Comparison of ENCODE assay signal across 8 mouse cellular contexts in the genomic region with DNA sequence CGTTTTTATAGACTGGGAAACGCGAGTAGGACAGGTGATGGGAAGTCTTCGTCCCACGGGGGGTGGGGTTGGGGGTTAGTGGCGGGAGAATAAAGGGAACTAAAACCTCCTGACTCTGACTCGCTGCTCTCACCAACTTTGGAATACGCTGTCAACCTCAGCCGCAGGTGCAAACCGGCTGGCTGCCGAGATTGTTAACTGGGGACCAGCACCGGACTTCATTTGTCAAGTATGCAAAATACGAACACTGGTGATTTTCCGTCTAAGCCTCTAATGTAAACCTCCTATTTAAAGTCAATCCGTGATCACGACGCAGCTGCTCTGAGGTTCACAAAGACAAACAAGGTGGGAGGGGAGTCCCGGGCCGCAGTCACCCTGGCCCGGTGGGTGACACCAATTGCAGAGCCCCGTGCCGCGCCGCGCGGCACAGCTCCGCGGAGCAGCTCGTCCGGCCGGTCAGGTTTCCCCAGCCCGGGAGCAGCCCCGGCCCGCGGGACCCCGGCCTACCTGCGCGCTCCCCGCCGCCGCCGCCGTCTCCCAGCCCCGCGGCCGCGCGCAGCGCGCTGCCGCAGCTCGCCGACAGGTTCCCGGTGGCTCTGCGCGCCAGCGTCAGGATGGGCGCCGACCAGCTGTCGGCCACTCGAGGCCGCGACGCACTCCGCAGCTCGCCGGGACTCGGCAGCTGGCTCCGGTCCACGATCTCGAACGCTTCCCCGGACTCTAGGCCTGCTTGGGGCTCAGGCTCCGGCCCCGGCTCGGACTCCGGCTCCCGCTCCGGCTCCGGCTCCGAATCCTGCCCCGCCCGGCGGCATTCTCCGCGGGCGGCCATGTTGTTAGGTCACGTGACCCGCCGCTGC. TPM values are rescaled to one million over a fixed set of nuclear protein-coding genes. Genes with fewer than 3 reads are reported as not detected.
DNase-seq lines count a peak whose midpoint lies in the region; ATAC-seq and TF ChIP-seq lines count a peak whose summit lies in the region.

TSS of gene Rufy1 (minus strand) at position 849 of the 857 bp plus-strand sequence.

- no peaks in the 10 kb centered on the region for H3K27me3 ChIP-seq in embryonic facial prominence, embryonic 15.5 days
- H3K27me3 ChIP-seq in limb, embryonic 14.5 days (ENCODE audit: control insufficient read depth, insufficient read depth, low read length), result no peaks in the 10 kb centered on the region
- H3K27me3 ChIP-seq in midbrain, embryonic 16.5 days (ENCODE audit: control insufficient read depth, insufficient read depth, low read depth, low read length), result no peaks in the 10 kb centered on the region; the same call in 1 of the 2 replicates
- no peaks in the 10 kb centered on the region for H3K27me3 ChIP-seq in spleen, adult 2 months (ENCODE audit: control insufficient read depth, insufficient read depth, low read length)

- H3K27ac ChIP-seq in bone marrow, adult 2 months (ENCODE audit: control insufficient read depth, insufficient read depth, low read depth, low read length, poor library complexity), result peak within 1 kb of the TSS; percentile 99
- peak within 1 kb of the TSS; percentile 95 for H3K27ac ChIP-seq in embryonic facial prominence, embryonic 15.5 days (replicated peaks)
- H3K27ac ChIP-seq in limb, embryonic 14.5 days (replicated peaks; ENCODE audit: low read depth, low read length), result peak within 1 kb of the TSS; percentile 95
- H3K27ac ChIP-seq in midbrain, embryonic 16.5 days (ENCODE audit: low read length), result peak within 1 kb of the TSS; percentile 98
- H3K27ac ChIP-seq in spleen, adult 2 months (ENCODE audit: insufficient read depth, low read length), result peak within 1 kb of the TSS; percentile 98

- under 1% methylated on average over 90 of the region's 90 CpGs for whole genome bisulfite sequencing in bone marrow, adult 2 months
- whole genome bisulfite sequencing in embryonic facial prominence, embryonic 15.5 days, result under 1% methylated on average over 90 of the region's 90 CpGs
- WGBS in limb, embryonic 14.5 days, result under 1% methylated on average over 74 of the region's 90 CpGs
- WGBS in midbrain, embryonic 16.5 days, result under 1% methylated on average over 90 of the region's 90 CpGs
- under 1% methylated on average over 81 of the region's 90 CpGs for WGBS in spleen, adult 2 months

- H3K4me2 ChIP-seq in embryonic facial prominence, embryonic 15.5 days (replicated peaks), result peak within 1 kb of the TSS; percentile 63
- H3K4me2 ChIP-seq in limb, embryonic 14.5 days (replicated peaks; ENCODE audit: low read depth, low read length, severe bottlenecking), result peak within 1 kb of the TSS; percentile 73
- H3K4me2 ChIP-seq in midbrain, embryonic 16.5 days (ENCODE audit: low read length), result peak within 1 kb of the TSS; percentile 54

- H3K9ac ChIP-seq in embryonic facial prominence, embryonic 15.5 days, result peak within 1 kb of the TSS; percentile 72
- H3K9ac ChIP-seq in limb, embryonic 14.5 days (ENCODE audit: low read depth, low read length, severe bottlenecking), result peak within 1 kb of the TSS; percentile 91
- H3K9ac ChIP-seq in midbrain, embryonic 16.5 days (ENCODE audit: low read depth, low read length), result peak within 1 kb of the TSS; percentile 85

- DNase-seq in A20 (ENCODE audit: low read depth, low spot score), result peak; percentile 97
- peak; percentile 83 to 88 for DNase-seq in heart, adult 9 months (ENCODE audit: low spot score in 2 of 2)
- peak; percentile 89 for DNase-seq in kidney, adult 9 months
- DNase-seq in limb, embryonic 14.5 days (ENCODE audit: low spot score), result peak; percentile 86
- DNase-seq in spleen, adult 2 months (ENCODE audit: low read depth in 1 of 2, low spot score in 2 of 2), result peak; percentile 45 to 75

- H3K4me3 ChIP-seq in bone marrow, adult 2 months (replicated peaks; ENCODE audit: control insufficient read depth, low read depth, low read length), result peak within 1 kb of the TSS; percentile 82
- H3K4me3 ChIP-seq in embryonic facial prominence, embryonic 15.5 days (replicated peaks), result peak within 1 kb of the TSS; percentile 72
- peak within 1 kb of the TSS; percentile 80 for H3K4me3 ChIP-seq in limb, embryonic 14.5 days (replicated peaks; ENCODE audit: low read length)
- peak within 1 kb of the TSS; percentile 91 for H3K4me3 ChIP-seq in midbrain, embryonic 16.5 days (ENCODE audit: low read depth, low read length)
- peak within 1 kb of the TSS; percentile 75 for H3K4me3 ChIP-seq in spleen, adult 2 months (ENCODE audit: extremely low read depth, insufficient read depth, insufficient read length)

- TF ChIP-seq POLR2A in bone marrow, adult 2 months (IDR thresholded peaks at IDR 0.05; ENCODE audit: borderline replicate concordance, control insufficient read depth, low read depth, low read length), result peak; percentile 67; the same call in 1 of the 2 replicates
- TF ChIP-seq POLR2A in limb, embryonic 14.5 days (IDR thresholded peaks at IDR 0.05; ENCODE audit: borderline replicate concordance, extremely low read depth, insufficient read depth, insufficient read length), result peak; percentile 42; the same call in 1 of the 2 replicates
- TF ChIP-seq POLR2A in spleen, adult 2 months (IDR thresholded peaks at IDR 0.05; ENCODE audit: low read depth, low read length), result peak; percentile 79

- no peaks in the 10 kb centered on the region for H3K36me3 ChIP-seq in embryonic facial prominence, embryonic 15.5 days
- H3K36me3 ChIP-seq in limb, embryonic 14.5 days (ENCODE audit: control insufficient read depth, insufficient read depth, low read length), result no peaks in the 10 kb centered on the region
- H3K36me3 ChIP-seq in midbrain, embryonic 16.5 days (ENCODE audit: control insufficient read depth, insufficient read depth, low read length), result no peaks in the 10 kb centered on the region
- H3K36me3 ChIP-seq in spleen, adult 2 months (ENCODE audit: control insufficient read depth, insufficient read depth, low read length), result no peaks in the 10 kb centered on the region

- H3K9me3 ChIP-seq in embryonic facial prominence, embryonic 15.5 days (replicated peaks), result no peaks in the 10 kb centered on the region
- no peaks in the 10 kb centered on the region for H3K9me3 ChIP-seq in limb, embryonic 14.5 days (ENCODE audit: control insufficient read depth, low read length)
- H3K9me3 ChIP-seq in midbrain, embryonic 16.5 days (replicated peaks; ENCODE audit: control insufficient read depth, low read length, poor library complexity, severe bottlenecking), result no peaks in the 10 kb centered on the region

- ATAC-seq in embryonic facial prominence, embryonic 15.5 days (ENCODE audit: insufficient number of reproducible peaks, low FRiP score, low TSS enrichment, low read depth), result peak; percentile 81
- peak; percentile 85 for ATAC-seq in limb, embryonic 14.5 days (ENCODE audit: low FRiP score, low read depth)
- peak; percentile 84 for ATAC-seq in midbrain, embryonic 16.5 days

- peaks cover 5% of the 10 kb centered on the region for H3K4me1 ChIP-seq in bone marrow, adult 2 months (ENCODE audit: control insufficient read depth, insufficient read depth, low read length)
- H3K4me1 ChIP-seq in embryonic facial prominence, embryonic 15.5 days, result peaks cover 7% of the 10 kb centered on the region
- H3K4me1 ChIP-seq in limb, embryonic 14.5 days (ENCODE audit: control insufficient read depth, insufficient read depth, low read length), result peaks cover 12% of the 10 kb centered on the region
- H3K4me1 ChIP-seq in midbrain, embryonic 16.5 days (ENCODE audit: control insufficient read depth, insufficient read depth, low read length), result peaks cover 6% of the 10 kb centered on the region
- H3K4me1 ChIP-seq in spleen, adult 2 months (ENCODE audit: control insufficient read depth, insufficient read depth, insufficient read length), result no peaks in the 10 kb centered on the region

- no peak for TF ChIP-seq CTCF in bone marrow, adult 2 months (IDR thresholded peaks at IDR 0.05; ENCODE audit: control insufficient read depth, insufficient read depth, low read length)
- TF ChIP-seq CTCF in spleen, adult 2 months (IDR thresholded peaks at IDR 0.05; ENCODE audit: extremely low read depth, insufficient read depth, insufficient read length, insufficient replicate concordance), result no peak

RNA-seq across cellular contexts. Expression of gene Rufy1, which starts in this region (rescaled TPM):
- 7.7 and 12.5 TPM in 2 replicates for polyA plus RNA-seq in bone marrow, adult 2 months (2011; ENCODE audit: insufficient read depth, insufficient read length, low replicate concordance, missing spikeins)
- polyA plus RNA-seq in embryonic facial prominence, embryonic 15.5 days (2015; fragmentation: Nextera tagmentation; extraction: Ambion mirVana), result 27.0 and 28.3 TPM in 2 replicates
- polyA plus RNA-seq in limb, embryonic 14.5 days (2012; rRNA removed), result 16.5 and 20.3 TPM in 2 replicates
- 24.9 and 26.9 TPM in 2 replicates for polyA plus RNA-seq in limb, embryonic 14.5 days (2014; fragmentation: Nextera tagmentation; extraction: Ambion mirVana)
- 30.6 and 31.5 TPM in 2 replicates for polyA plus RNA-seq in midbrain, embryonic 16.5 days (2015; fragmentation: Nextera tagmentation; extraction: Ambion mirVana)
- 9.6 and 13.0 TPM in 2 replicates for polyA plus RNA-seq in spleen, adult 2 months (2012; rRNA removed)

Comparison
In these comparisons a context has a peak if more than half of its experiments do, and no peak if none do; other contexts are left out.
1. Peak in every context shown above with its lines: DNase-seq, ATAC-seq, H3K4me3 ChIP-seq and H3K27ac ChIP-seq.